In the genomic region with DNA sequence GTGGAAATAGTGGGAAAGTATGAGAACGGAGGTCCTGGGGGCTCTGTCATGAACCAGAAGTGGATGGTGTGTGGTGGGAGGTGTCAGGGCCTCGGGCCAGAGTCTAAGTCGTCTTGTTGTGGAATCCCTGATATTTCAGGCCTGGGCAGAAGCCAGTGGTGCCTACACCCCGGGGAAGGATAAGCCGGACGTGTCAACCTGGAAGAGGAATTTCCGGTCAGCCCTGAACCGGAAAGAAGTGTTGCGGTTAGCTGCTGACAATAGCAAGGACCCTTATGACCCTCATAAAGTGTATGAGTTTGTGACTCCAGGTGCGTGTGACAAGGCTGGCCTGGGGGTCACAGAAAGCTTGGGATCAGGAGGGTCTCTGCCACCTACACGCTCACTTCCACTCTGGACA, we compare ENCODE assay signal across 9 mouse cellular contexts. TPM values are rescaled to one million over a fixed set of nuclear protein-coding genes. Genes with fewer than 3 reads are reported as not detected.
DNase-seq lines count a peak whose midpoint lies in the region; ATAC-seq and TF ChIP-seq lines count a peak whose summit lies in the region.
"Had no signal": no experiment of that assay in that cellular context is flagged by ENCODE, and none has a peak within 500 bp of the region (broad histone marks: within the 10 kb centered on the region; RNA-seq: fewer than 3 reads in every experiment).

No protein-coding gene starts in this region.

- H3K4me2 ChIP-seq in intestine, embryonic 14.5 days (ENCODE audit: low read length), result 0 out of 2 replicates have a peak overlapping the region, but pooled peaks have one; percentile 96
- no peak overlapping the region for H3K4me2 ChIP-seq in intestine, postnatal 0 days (replicated peaks; ENCODE audit: low read depth)
- peak overlapping the region; percentile 73; the same call in 1 of the 2 replicates for H3K4me2 ChIP-seq in heart, postnatal 0 days (ENCODE audit: low read depth, low read length)
- no peak overlapping the region for H3K4me2 ChIP-seq in midbrain, embryonic 14.5 days (ENCODE audit: low read length)

- no peak overlapping the region for H3K4me3 ChIP-seq in intestine, embryonic 14.5 days (ENCODE audit: low read depth, low read length)
- H3K4me3 ChIP-seq in intestine, postnatal 0 days (ENCODE audit: low read depth, low read length), result no peak overlapping the region
- peak overlapping the region; percentile 23; the same call in 1 of the 2 replicates for H3K4me3 ChIP-seq in embryonic facial prominence, embryonic 10.5 days
- 0 out of 2 replicates have a peak overlapping the region, but pooled peaks have one; percentile 1 for H3K4me3 ChIP-seq in heart, postnatal 0 days (ENCODE audit: low read depth, low read length)
- no peak overlapping the region for H3K4me3 ChIP-seq in midbrain, embryonic 14.5 days (replicated peaks; ENCODE audit: low read depth, low read length)

- ATAC-seq in intestine, embryonic 14.5 days (replicated peaks; ENCODE audit: low FRiP score, low TSS enrichment, low read depth), result no peak
- ATAC-seq in intestine, postnatal 0 days, result no peak
- ATAC-seq in heart, postnatal 0 days (ENCODE audit: insufficient read depth, low read depth), result no peak
- no peak for ATAC-seq in midbrain, embryonic 14.5 days (ENCODE audit: low FRiP score, low TSS enrichment)

- H3K27me3 ChIP-seq in intestine, embryonic 14.5 days (replicated peaks; ENCODE audit: control insufficient read depth, insufficient read depth, low read length), result no peaks in the 10 kb centered on the region
- H3K27me3 ChIP-seq in intestine, postnatal 0 days (replicated peaks; ENCODE audit: control insufficient read depth, insufficient read depth, low read length), result no peaks in the 10 kb centered on the region
- H3K27me3 ChIP-seq in embryonic facial prominence, embryonic 10.5 days (replicated peaks; ENCODE audit: low read depth, poor library complexity, severe bottlenecking), result no peaks in the 10 kb centered on the region
- H3K27me3 ChIP-seq in heart, postnatal 0 days (ENCODE audit: control insufficient read depth, insufficient read depth, low read length), result no peaks in the 10 kb centered on the region
- no peaks in the 10 kb centered on the region for H3K27me3 ChIP-seq in midbrain, embryonic 14.5 days (ENCODE audit: control insufficient read depth, insufficient read depth, low read length)

- no peak overlapping the region for H3K9ac ChIP-seq in intestine, embryonic 14.5 days (ENCODE audit: low read length)
- H3K9ac ChIP-seq in intestine, postnatal 0 days (ENCODE audit: low read depth, low read length), result no peak overlapping the region
- no peak overlapping the region; the same call in 1 of the 2 replicates for H3K9ac ChIP-seq in heart, postnatal 0 days (replicated peaks; ENCODE audit: low read depth, low read length)
- H3K9ac ChIP-seq in midbrain, embryonic 14.5 days (replicated peaks; ENCODE audit: low read length), result no peak overlapping the region

- no peak for DNase-seq in intestine, embryonic 14.5 days (ENCODE audit: low spot score)
- no peak for DNase-seq in embryonic facial prominence, embryonic 10.5 days (ENCODE audit: low spot score)
- peak; percentile 31 for DNase-seq in heart, postnatal 0 days (ENCODE audit: low spot score)
- DNase-seq in lung, postnatal 10 days, result peak; percentile 72
- DNase-seq in frontal cortex, postnatal 10 days (ENCODE audit: low spot score in 2 of 2), result no peak
- no peak for DNase-seq in yolk sac, embryonic 10.5 days (ENCODE audit: low spot score)
- no peak for DNase-seq in midbrain, embryonic 14.5 days
- DNase-seq: gastrocnemius, postnatal 25 days had no signal

- peaks cover 18% of the 10 kb centered on the region for H3K4me1 ChIP-seq in intestine, embryonic 14.5 days (replicated peaks; ENCODE audit: control insufficient read depth, insufficient read depth, low read length)
- H3K4me1 ChIP-seq in intestine, postnatal 0 days (replicated peaks; ENCODE audit: control insufficient read depth, insufficient read depth, low read length), result 0 out of 2 replicates have a peak, but pooled peaks cover 5% of the 10 kb centered on the region
- H3K4me1 ChIP-seq in embryonic facial prominence, embryonic 10.5 days, result peaks cover 36% of the 10 kb centered on the region
- H3K4me1 ChIP-seq in heart, postnatal 0 days (ENCODE audit: control insufficient read depth, insufficient read depth), result peaks cover 17% of the 10 kb centered on the region
- peaks cover 16% of the 10 kb centered on the region for H3K4me1 ChIP-seq in midbrain, embryonic 14.5 days (ENCODE audit: control insufficient read depth, insufficient read depth, low read length)

- H3K27ac ChIP-seq in intestine, embryonic 14.5 days (ENCODE audit: low read depth), result no peak overlapping the region
- no peak overlapping the region for H3K27ac ChIP-seq in intestine, postnatal 0 days (ENCODE audit: low read depth, low read length)
- no peak overlapping the region for H3K27ac ChIP-seq in embryonic facial prominence, embryonic 10.5 days (replicated peaks)
- peak overlapping the region; percentile 18; the same call in 1 of the 2 replicates for H3K27ac ChIP-seq in heart, postnatal 0 days (ENCODE audit: low read depth)
- no peak overlapping the region for H3K27ac ChIP-seq in midbrain, embryonic 14.5 days (replicated peaks; ENCODE audit: low read depth, low read length)

- H3K36me3 ChIP-seq in intestine, embryonic 14.5 days (ENCODE audit: control insufficient read depth, insufficient read depth, low read length), result peaks cover 67% of the 10 kb centered on the region
- H3K36me3 ChIP-seq in intestine, postnatal 0 days (ENCODE audit: control insufficient read depth, insufficient read depth), result peaks cover 49% of the 10 kb centered on the region
- H3K36me3 ChIP-seq in embryonic facial prominence, embryonic 10.5 days (replicated peaks), result peaks cover 73% of the 10 kb centered on the region
- H3K36me3 ChIP-seq in heart, postnatal 0 days (replicated peaks; ENCODE audit: control insufficient read depth, insufficient read depth, low read length), result peaks cover 50% of the 10 kb centered on the region
- H3K36me3 ChIP-seq in midbrain, embryonic 14.5 days (ENCODE audit: control insufficient read depth, insufficient read depth, low read length), result peaks cover 51% of the 10 kb centered on the region

- H3K9me3 ChIP-seq in intestine, embryonic 14.5 days (ENCODE audit: control insufficient read depth, low read length), result no peaks in the 10 kb centered on the region
- no peaks in the 10 kb centered on the region for H3K9me3 ChIP-seq in intestine, postnatal 0 days (ENCODE audit: control insufficient read depth)
- H3K9me3 ChIP-seq in embryonic facial prominence, embryonic 10.5 days, result no peaks in the 10 kb centered on the region
- no peaks in the 10 kb centered on the region for H3K9me3 ChIP-seq in heart, postnatal 0 days (replicated peaks; ENCODE audit: control insufficient read depth, low read length)
- H3K9me3 ChIP-seq in midbrain, embryonic 14.5 days (ENCODE audit: control insufficient read depth, low read length), result no peaks in the 10 kb centered on the region

- 75% methylated on average over 11 of the region's 11 CpGs for WGBS in intestine, embryonic 14.5 days
- WGBS in intestine, postnatal 0 days, result 63% methylated on average over 11 of the region's 11 CpGs
- 82% methylated on average over 11 of the region's 11 CpGs for WGBS in embryonic facial prominence, embryonic 10.5 days
- 24% methylated on average over 11 of the region's 11 CpGs for WGBS in heart, postnatal 0 days
- 89% methylated on average over 11 of the region's 11 CpGs for WGBS in midbrain, embryonic 14.5 days

- TF ChIP-seq EP300 in heart, postnatal 0 days (IDR thresholded peaks at IDR 0.05; ENCODE audit: low read depth), result 0 out of 2 replicates have a peak, but pooled peaks have one; percentile 22

- TF ChIP-seq CTCF in intestine, postnatal 0 days (IDR thresholded peaks at IDR 0.05; ENCODE audit: low read depth), result no peak
- no peak for TF ChIP-seq CTCF in heart, postnatal 0 days (IDR thresholded peaks at IDR 0.05; ENCODE audit: low read depth)

RNA-seq across cellular contexts. Expression of a gene that starts 1.2 kb away (rescaled TPM):
- polyA plus RNA-seq in intestine, embryonic 14.5 days (2014; fragmentation: Nextera tagmentation; extraction: Ambion mirVana), result 54.3 and 55.2 TPM in 2 replicates
- polyA plus RNA-seq in intestine, postnatal 0 days (2015; fragmentation: Nextera tagmentation; extraction: Ambion mirVana), result 18.3 and 19.6 TPM in 2 replicates
- polyA plus RNA-seq in embryonic facial prominence, embryonic 10.5 days (2016; fragmentation: Nextera tagmentation; extraction: Ambion mirVana), result 87.0 and 90.7 TPM in 2 replicates
- 20.3 and 22.0 TPM in 2 replicates for total RNA-seq in heart, postnatal 0 days (2014; rRNA removed; ENCODE audit: low replicate concordance)
- polyA plus RNA-seq in heart, postnatal 0 days (2015; fragmentation: Nextera tagmentation; extraction: Ambion mirVana), result 25.5 and 27.5 TPM in 2 replicates
- polyA plus RNA-seq in midbrain, embryonic 14.5 days (2014; fragmentation: Nextera tagmentation; extraction: Ambion mirVana), result 11.8 and 15.4 TPM in 2 replicates

RNA-seq across cellular contexts. Expression of a gene that starts 2.3 kb away (rescaled TPM):
- polyA plus RNA-seq in intestine, embryonic 14.5 days (2014; fragmentation: Nextera tagmentation; extraction: Ambion mirVana), result 84.3 and 91.7 TPM in 2 replicates
- 53.2 and 56.4 TPM in 2 replicates for polyA plus RNA-seq in intestine, postnatal 0 days (2015; fragmentation: Nextera tagmentation; extraction: Ambion mirVana)
- polyA plus RNA-seq in embryonic facial prominence, embryonic 10.5 days (2016; fragmentation: Nextera tagmentation; extraction: Ambion mirVana), result 70.3 and 77.5 TPM in 2 replicates
- 31.7 and 61.1 TPM in 2 replicates for total RNA-seq in heart, postnatal 0 days (2014; rRNA removed; ENCODE audit: low replicate concordance)
- 44.8 and 51.7 TPM in 2 replicates for polyA plus RNA-seq in heart, postnatal 0 days (2015; fragmentation: Nextera tagmentation; extraction: Ambion mirVana)
- polyA plus RNA-seq in midbrain, embryonic 14.5 days (2014; fragmentation: Nextera tagmentation; extraction: Ambion mirVana), result 46.7 and 54.0 TPM in 2 replicates

RNA-seq across cellular contexts. Expression of a gene that starts 13.4 kb away (rescaled TPM):
- polyA plus RNA-seq in intestine, embryonic 14.5 days (2014; fragmentation: Nextera tagmentation; extraction: Ambion mirVana), result 208 and 211 TPM in 2 replicates
- polyA plus RNA-seq in intestine, postnatal 0 days (2015; fragmentation: Nextera tagmentation; extraction: Ambion mirVana), result 124 and 130 TPM in 2 replicates
- polyA plus RNA-seq in embryonic facial prominence, embryonic 10.5 days (2016; fragmentation: Nextera tagmentation; extraction: Ambion mirVana), result 968 and 991 TPM in 2 replicates
- total RNA-seq in heart, postnatal 0 days (2014; rRNA removed; ENCODE audit: low replicate concordance), result 152 and 173 TPM in 2 replicates
- polyA plus RNA-seq in heart, postnatal 0 days (2015; fragmentation: Nextera tagmentation; extraction: Ambion mirVana), result 271 and 300 TPM in 2 replicates
- polyA plus RNA-seq in midbrain, embryonic 14.5 days (2014; fragmentation: Nextera tagmentation; extraction: Ambion mirVana), result 236 and 281 TPM in 2 replicates

RNA-seq across cellular contexts. Expression of a gene that starts 16.4 kb away (rescaled TPM):
- polyA plus RNA-seq in intestine, embryonic 14.5 days (2014; fragmentation: Nextera tagmentation; extraction: Ambion mirVana), result 45.3 and 49.4 TPM in 2 replicates
- 21.7 and 22.6 TPM in 2 replicates for polyA plus RNA-seq in intestine, postnatal 0 days (2015; fragmentation: Nextera tagmentation; extraction: Ambion mirVana)
- polyA plus RNA-seq in embryonic facial prominence, embryonic 10.5 days (2016; fragmentation: Nextera tagmentation; extraction: Ambion mirVana), result 46.2 and 47.9 TPM in 2 replicates
- 37.8 and 38.9 TPM in 2 replicates for total RNA-seq in heart, postnatal 0 days (2014; rRNA removed; ENCODE audit: low replicate concordance)
- polyA plus RNA-seq in heart, postnatal 0 days (2015; fragmentation: Nextera tagmentation; extraction: Ambion mirVana), result 15.9 and 17.9 TPM in 2 replicates
- 60.6 and 61.2 TPM in 2 replicates for polyA plus RNA-seq in midbrain, embryonic 14.5 days (2014; fragmentation: Nextera tagmentation; extraction: Ambion mirVana)

RNA-seq across cellular contexts. Expression of a gene that starts 18.0 kb away (rescaled TPM):
- 69.1 and 70.2 TPM in 2 replicates for polyA plus RNA-seq in intestine, embryonic 14.5 days (2014; fragmentation: Nextera tagmentation; extraction: Ambion mirVana)
- 94.6 and 100 TPM in 2 replicates for polyA plus RNA-seq in intestine, postnatal 0 days (2015; fragmentation: Nextera tagmentation; extraction: Ambion mirVana)
- polyA plus RNA-seq in embryonic facial prominence, embryonic 10.5 days (2016; fragmentation: Nextera tagmentation; extraction: Ambion mirVana), result 18.8 and 20.3 TPM in 2 replicates
- total RNA-seq in heart, postnatal 0 days (2014; rRNA removed; ENCODE audit: low replicate concordance), result 38.4 and 62.0 TPM in 2 replicates
- 85.7 and 90.0 TPM in 2 replicates for polyA plus RNA-seq in heart, postnatal 0 days (2015; fragmentation: Nextera tagmentation; extraction: Ambion mirVana)
- polyA plus RNA-seq in midbrain, embryonic 14.5 days (2014; fragmentation: Nextera tagmentation; extraction: Ambion mirVana), result 9.7 and 13.2 TPM in 2 replicates

Comparison
In these comparisons a context has a peak if more than half of its experiments do, and no peak if none do; other contexts are left out.
1. H3K4me2 ChIP-seq: peak in intestine, embryonic 14.5 days (single experiment) and heart, postnatal 0 days (single experiment); none in intestine, postnatal 0 days (single experiment) and midbrain, embryonic 14.5 days (single experiment).
2. DNase-seq: peak in heart, postnatal 0 days (single experiment) and lung, postnatal 10 days (single experiment); none in intestine, embryonic 14.5 days (single experiment), embryonic facial prominence, embryonic 10.5 days (single experiment), frontal cortex, postnatal 10 days (0 of 2), yolk sac, embryonic 10.5 days (single experiment) and midbrain, embryonic 14.5 days (single experiment).
3. H3K4me3 ChIP-seq: peak in embryonic facial prominence, embryonic 10.5 days (single experiment) and heart, postnatal 0 days (single experiment); none in intestine, embryonic 14.5 days (single experiment), intestine, postnatal 0 days (single experiment) and midbrain, embryonic 14.5 days (single experiment).